Mouse (Mus musculus): ENCODE measurements around the gene Tor1aip1.

- TF ChIP-seq TAL1 (IDR thresholded peaks at IDR 0.05; ENCODE audit: low read length) (no peak), GATA1 (IDR thresholded peaks at IDR 0.05; ENCODE audit: low read length) (no peak)
Measured at GRCm38 (mm10) chr1:156084603-156085002, 48.3 kb upstream of the Tor1aip1 start.

Measured in erythroblast, embryonic 14.5 days (primary cell).